Mouse (Mus musculus) kidney, adult 10 weeks (tissue): ENCODE data around the gene Fam213b. TPM values are rescaled to one million over a fixed set of nuclear protein-coding genes. Genes with fewer than 3 reads are reported as not detected.

Experiments
- polyA plus RNA-seq: library from polyadenylated mRNA; stranded (reverse); fragments of 350-450 nt; fragmentation: Illumina TruSeq; extraction: RNeasy Lipid Tissue Mini Kit (QIAGEN cat#74804); gene quantifications from one replicate; pipeline ENCODE4 v1.2.3, GENCODE M21; 2014; ENCODE audit warnings: low read depth, low replicate concordance

The Fam213b gene
- 1.5 TPM for polyA plus RNA-seq

DNA sequence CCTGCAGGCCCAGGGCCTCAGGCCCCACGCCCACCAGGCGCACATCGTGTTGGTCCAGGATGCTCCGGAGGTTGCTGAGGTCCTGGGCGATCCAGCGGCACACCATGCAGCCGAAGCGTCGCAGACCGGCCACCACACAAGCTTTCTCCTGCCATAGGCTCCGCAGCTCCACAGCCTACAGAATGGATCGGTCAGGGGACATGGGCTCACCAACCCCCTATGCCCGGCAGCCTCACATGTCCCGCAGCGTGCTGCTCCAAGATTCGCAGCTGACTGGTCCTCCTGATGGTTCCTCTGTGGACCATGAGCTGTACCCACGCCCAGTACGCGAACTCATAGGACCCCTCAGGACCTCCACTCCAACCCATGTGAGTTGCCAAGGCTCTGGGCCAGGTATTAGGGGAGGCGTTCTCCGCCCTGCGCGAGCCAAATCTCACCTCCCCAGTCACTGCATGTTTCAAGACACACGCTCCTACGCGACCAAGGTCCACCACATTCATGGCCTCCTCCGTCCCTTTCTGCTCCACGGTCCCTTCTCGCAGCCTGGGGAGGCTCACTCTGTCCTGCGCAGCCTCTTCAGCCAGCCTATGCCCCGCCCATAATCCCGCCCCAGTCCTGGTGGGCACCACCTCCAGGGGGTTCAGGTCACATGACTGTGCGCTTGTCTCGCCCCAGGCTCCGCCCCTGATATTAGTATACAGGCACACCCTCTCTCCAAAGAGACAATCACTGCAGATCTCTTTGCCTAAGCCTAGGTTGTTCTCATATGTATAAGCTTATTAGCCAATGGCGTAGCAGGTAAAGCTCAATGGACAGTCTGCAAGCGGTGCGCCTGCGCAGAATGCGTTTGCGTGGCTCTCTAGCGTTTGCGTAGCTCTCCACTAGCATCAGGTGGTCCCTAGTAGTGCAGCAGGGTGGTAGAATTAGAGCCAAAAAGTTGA lies at the start of gene Fam213b:
TSS of gene Fam213b (minus strand) at position 630 of the 941 bp plus-strand sequence.

GRCm38 (mm10) chr4:154928395-154929087 lies 29.6 kb upstream of the Fam213b start, which contains the start of gene Tnfrsf14:
Gene Tnfrsf14, minus strand, starts transcription at chr4:154928563.

DNA sequence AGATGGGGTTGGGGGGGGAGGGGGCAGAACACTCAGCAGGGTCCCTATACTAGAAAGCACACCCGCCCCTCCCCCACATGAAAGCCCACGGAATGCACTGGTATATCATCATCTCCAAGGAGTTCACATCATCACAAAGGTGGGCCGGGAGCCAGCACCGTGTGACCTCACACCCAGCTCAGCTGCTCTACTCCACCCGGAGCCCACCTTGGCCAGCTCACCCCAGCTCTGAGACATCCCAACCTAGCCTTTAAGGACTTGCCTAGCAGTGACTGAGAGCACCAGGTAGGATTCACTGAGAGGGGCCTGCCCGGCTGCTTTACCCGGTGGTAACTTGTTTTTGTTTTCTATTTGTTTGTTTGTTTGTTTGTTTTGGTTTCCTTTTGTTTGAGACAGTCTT lies 29.5 kb downstream of the Fam213b start, which contains the start of gene Mmel1:
TSS of gene Mmel1 (plus strand) at position 146 of the 400 bp plus-strand sequence.

Other genes with a start within 250 kb of the Fam213b start
- not detected for gene Actrt2, start 231.3 kb downstream of the Fam213b start, polyA plus RNA-seq
- gene Ttc34, start 61.7 kb downstream of the Fam213b start, polyA plus RNA-seq, result not detected
- gene Mmel1, start 29.6 kb downstream of the Fam213b start, polyA plus RNA-seq, result not detected
- not detected for gene Tnfrsf14, start 29.4 kb upstream of the Fam213b start, polyA plus RNA-seq
- not detected for gene Hes5, start 61.8 kb upstream of the Fam213b start, polyA plus RNA-seq
- gene Pank4, start 65.0 kb upstream of the Fam213b start, polyA plus RNA-seq, result 3.4 TPM
- not detected for gene Plch2, start 157.6 kb upstream of the Fam213b start, polyA plus RNA-seq
- gene Pex10, start 167.9 kb upstream of the Fam213b start, polyA plus RNA-seq, result 3.3 TPM
- gene Rer1, start 187.2 kb upstream of the Fam213b start, polyA plus RNA-seq, result 312 TPM
- 0.85 TPM for gene Morn1, start 187.4 kb upstream of the Fam213b start, polyA plus RNA-seq